Mouse (Mus musculus) midbrain, embryonic 13.5 days (tissue): ENCODE measurements around the gene Khdrbs2. TPM values are rescaled to one million over a fixed set of nuclear protein-coding genes. Genes with fewer than 3 reads are reported as not detected.
A peak's percentile ranks its signal among the peaks of the same experiment; 100 is the strongest.

Source experiments
- ATAC-seq: fragments of 200-750 bp; cut with Nextera tagmentation; 2 replicates; pipeline ENCODE4 v1.8.0; 2017; ENCODE audit warnings: mild to moderate bottlenecking, moderate TSS enrichment, moderate library complexity
- H3K27ac ChIP-seq: fragments of 300-500 bp; sonication (generic); 2 replicates; pipeline ENCODE4 v1.5.1; 2015; ENCODE audit warnings: inconsistent platforms, mild to moderate bottlenecking, moderate library complexity
- H3K27me3 ChIP-seq: fragments of 300-500 bp; sonication (generic); 2 replicates; pipeline ENCODE4 v1.6.1; 2015; ENCODE audit warnings: mild to moderate bottlenecking, inconsistent platforms
- H3K36me3 ChIP-seq: fragments of 300-500 bp; sonication (generic); 2 replicates; pipeline ENCODE4 v1.6.1; 2015; ENCODE audit warnings: mild to moderate bottlenecking, inconsistent platforms
- H3K4me1 ChIP-seq: fragments of 300-500 bp; sonication (generic); replicated peaks from 2 replicates; pipeline ENCODE4 v1.6.1; 2015; ENCODE audit warnings: inconsistent platforms
- H3K4me2 ChIP-seq: fragments of 300-500 bp; sonication (generic); replicated peaks from 2 replicates; pipeline ENCODE4 v1.6.1; 2015; ENCODE audit warnings: moderate library complexity, mild to moderate bottlenecking, inconsistent platforms
- H3K4me3 ChIP-seq: fragments of 300-500 bp; sonication (generic); replicated peaks from 2 replicates; pipeline ENCODE4 v1.5.1; 2015; ENCODE audit warnings: mild to moderate bottlenecking, inconsistent platforms
- H3K9ac ChIP-seq: fragments of 300-500 bp; sonication (generic); replicated peaks from 2 replicates; pipeline ENCODE4 v1.6.1; 2015; ENCODE audit warnings: mild to moderate bottlenecking, inconsistent platforms
- H3K9me3 ChIP-seq: fragments of 300-500 bp; sonication (generic); 2 replicates; pipeline ENCODE4 v1.6.1; 2016; ENCODE audit warnings: mild to moderate bottlenecking, inconsistent platforms
- WGBS: fragments of 180-500 bp; shearing (Covaris S2); methylation state at CpG from one replicate; pipeline ENCODE4 v1.1.7; 2015; 5-methylcytosine and 5-hydroxymethylcytosine counted together
- polyA plus RNA-seq: library from polyadenylated mRNA; unstranded; fragments of >200 nt; fragmentation: Nextera tagmentation; extraction: Ambion mirVana; gene quantifications from 2 replicates; pipeline ENCODE4 v1.2.1, GENCODE M21; 2015

Khdrbs2 gene
- polyA plus RNA-seq, 1 experiment from 2014 or later: 43.3 TPM

GRCm38 (mm10) chr1:32339108-32339507 is 166.6 kb downstream of the Khdrbs2 start:
- Histone ChIP-seq H3K4me2 (no peak overlapping the region), H3K9ac (no peak overlapping the region), H3K27me3 (no peaks in the 10 kb centered on the region), H3K4me1 (no peaks in the 10 kb centered on the region), H3K9me3 (no peaks in the 10 kb centered on the region), H3K27ac (no peak overlapping the region), H3K36me3 (no peaks in the 10 kb centered on the region), H3K4me3 (no peak overlapping the region)
- 86% methylated on average over 1 of the region's 1 CpGs for WGBS
- ATAC-seq: no peak

GRCm38 (mm10) chr1:32347538-32347937 is 175.0 kb downstream of the Khdrbs2 start:
- H3K36me3 ChIP-seq: no peaks in the 10 kb centered on the region
- H3K9me3 ChIP-seq: no peaks in the 10 kb centered on the region
- 83% methylated on average over 2 of the region's 2 CpGs for WGBS
- H3K9ac ChIP-seq: no peak overlapping the region
- ATAC-seq: no peak
- H3K4me2 ChIP-seq: no peak overlapping the region
- no peak overlapping the region for H3K27ac ChIP-seq
- no peak overlapping the region for H3K4me3 ChIP-seq
- H3K4me1 ChIP-seq: no peaks in the 10 kb centered on the region
- H3K27me3 ChIP-seq: no peaks in the 10 kb centered on the region

GRCm38 (mm10) chr1:32352076-32352475 is 179.6 kb downstream of the Khdrbs2 start:
- no peaks in the 10 kb centered on the region for H3K36me3 ChIP-seq
- ATAC-seq: no peak
- no peaks in the 10 kb centered on the region for H3K27me3 ChIP-seq
- no peaks in the 10 kb centered on the region for H3K4me1 ChIP-seq
- no peak overlapping the region for H3K27ac ChIP-seq
- no peak overlapping the region for H3K4me3 ChIP-seq
- no peak overlapping the region for H3K9ac ChIP-seq
- H3K4me2 ChIP-seq: no peak overlapping the region
- H3K9me3 ChIP-seq: no peaks in the 10 kb centered on the region
- 74% methylated on average over 1 of the region's 1 CpGs for WGBS

GRCm38 (mm10) chr1:32363539-32363938 is 191.0 kb downstream of the Khdrbs2 start:
- Histone ChIP-seq H3K4me1 (no peaks in the 10 kb centered on the region), H3K27me3 (no peaks in the 10 kb centered on the region), H3K4me2 (no peak overlapping the region), H3K4me3 (no peak overlapping the region), H3K36me3 (no peaks in the 10 kb centered on the region), H3K9ac (no peak overlapping the region), H3K9me3 (no peaks in the 10 kb centered on the region), H3K27ac (no peak overlapping the region)
- ATAC-seq: no peak
- WGBS: 77% methylated on average over 2 of the region's 2 CpGs

GRCm38 (mm10) chr1:32397553-32397952 is 225.0 kb downstream of the Khdrbs2 start:
- H3K9me3 ChIP-seq: no peaks in the 10 kb centered on the region
- H3K27me3 ChIP-seq: no peaks in the 10 kb centered on the region
- no peak overlapping the region for H3K4me3 ChIP-seq
- no peak overlapping the region for H3K27ac ChIP-seq
- H3K4me1 ChIP-seq: no peaks in the 10 kb centered on the region
- ATAC-seq: no peak
- H3K9ac ChIP-seq: no peak overlapping the region
- H3K4me2 ChIP-seq: no peak overlapping the region
- 82% methylated on average over 6 of the region's 6 CpGs for WGBS
- no peaks in the 10 kb centered on the region for H3K36me3 ChIP-seq

- 78% methylated on average over 2 of the region's 2 CpGs for WGBS
- Histone ChIP-seq H3K4me3 (no peak overlapping the region), H3K36me3 (no peaks in the 10 kb centered on the region), H3K4me1 (no peaks in the 10 kb centered on the region), H3K27ac (no peak overlapping the region), H3K9ac (no peak overlapping the region), H3K4me2 (no peak overlapping the region), H3K9me3 (no peaks in the 10 kb centered on the region), H3K27me3 (no peaks in the 10 kb centered on the region)
- ATAC-seq: no peak
Observed at GRCm38 (mm10) chr1:32407651-32408050, 235.1 kb downstream of the Khdrbs2 start.

- no peaks in the 10 kb centered on the region for H3K9me3 ChIP-seq
- ATAC-seq: no peak
- no peak overlapping the region for H3K27ac ChIP-seq
- no peak overlapping the region for H3K4me3 ChIP-seq
- 73% methylated on average over 1 of the region's 1 CpGs for WGBS
- no peak overlapping the region for H3K9ac ChIP-seq
- no peaks in the 10 kb centered on the region for H3K4me1 ChIP-seq
- no peak overlapping the region for H3K4me2 ChIP-seq
- H3K36me3 ChIP-seq: no peaks in the 10 kb centered on the region
- H3K27me3 ChIP-seq: no peaks in the 10 kb centered on the region
Observed at GRCm38 (mm10) chr1:32428410-32428809, 255.9 kb downstream of the Khdrbs2 start.

- H3K4me2 ChIP-seq: no peak overlapping the region
- no peaks in the 10 kb centered on the region for H3K9me3 ChIP-seq
- no peak for ATAC-seq
- H3K4me1 ChIP-seq: no peaks in the 10 kb centered on the region
- no peak overlapping the region for H3K4me3 ChIP-seq
- H3K36me3 ChIP-seq: no peaks in the 10 kb centered on the region
- H3K9ac ChIP-seq: no peak overlapping the region
- WGBS: 75% methylated on average over 1 of the region's 1 CpGs
- no peak overlapping the region for H3K27ac ChIP-seq
- no peaks in the 10 kb centered on the region for H3K27me3 ChIP-seq
Observed at GRCm38 (mm10) chr1:32429493-32429892, 257.0 kb downstream of the Khdrbs2 start.

- no peak for ATAC-seq
- H3K4me1 ChIP-seq: no peaks in the 10 kb centered on the region
- 91% methylated on average over 3 of the region's 3 CpGs for WGBS
Observed at GRCm38 (mm10) chr1:32430516-32430915, 258.0 kb downstream of the Khdrbs2 start.

GRCm38 (mm10) chr1:32433118-32433517 is 260.6 kb downstream of the Khdrbs2 start:
- Histone ChIP-seq H3K36me3 (no peaks in the 10 kb centered on the region), H3K27ac (no peak overlapping the region), H3K27me3 (no peaks in the 10 kb centered on the region), H3K9ac (no peak overlapping the region), H3K4me3 (no peak overlapping the region), H3K4me2 (no peak overlapping the region), H3K9me3 (no peaks in the 10 kb centered on the region), H3K4me1 (no peaks in the 10 kb centered on the region)
- ATAC-seq: no peak
- 90% methylated on average over 2 of the region's 2 CpGs for WGBS

More at GRCm38 (mm10) chr1:32430516-32430915, 258.0 kb downstream of the Khdrbs2 start:
- Histone ChIP-seq H3K9me3 (no peaks in the 10 kb centered on the region), H3K27me3 (no peaks in the 10 kb centered on the region), H3K9ac (no peak overlapping the region), H3K27ac (no peak overlapping the region), H3K4me2 (no peak overlapping the region), H3K4me3 (no peak overlapping the region), H3K36me3 (no peaks in the 10 kb centered on the region)

GRCm38 (mm10) chr1:32443927-32444326 is 271.4 kb downstream of the Khdrbs2 start:
- Histone ChIP-seq H3K4me3 (no peak overlapping the region), H3K27me3 (no peaks in the 10 kb centered on the region), H3K9ac (no peak overlapping the region), H3K4me2 (no peak overlapping the region), H3K4me1 (no peaks in the 10 kb centered on the region), H3K9me3 (no peaks in the 10 kb centered on the region), H3K27ac (no peak overlapping the region), H3K36me3 (no peaks in the 10 kb centered on the region)
- ATAC-seq: no peak
- WGBS: 90% methylated on average over 5 of the region's 5 CpGs

GRCm38 (mm10) chr1:32463103-32463516 is 290.6 kb downstream of the Khdrbs2 start:
- no peak overlapping the region for H3K9ac ChIP-seq
- H3K27ac ChIP-seq: no peak overlapping the region
- no peak for ATAC-seq
- H3K27me3 ChIP-seq: no peaks in the 10 kb centered on the region
- no peaks in the 10 kb centered on the region for H3K9me3 ChIP-seq
- H3K4me3 ChIP-seq: no peak overlapping the region
- H3K4me2 ChIP-seq: no peak overlapping the region
- H3K4me1 ChIP-seq: no peaks in the 10 kb centered on the region
- 83% methylated on average over 6 of the region's 6 CpGs for WGBS
- no peaks in the 10 kb centered on the region for H3K36me3 ChIP-seq

GRCm38 (mm10) chr1:32471022-32471421 is 298.5 kb downstream of the Khdrbs2 start:
- Histone ChIP-seq H3K4me2 (no peak overlapping the region), H3K9me3 (no peaks in the 10 kb centered on the region), H3K4me3 (no peak overlapping the region), H3K4me1 (0 out of 2 replicates have a peak, but pooled peaks cover 7% of the 10 kb centered on the region), H3K27ac (no peak overlapping the region), H3K27me3 (no peaks in the 10 kb centered on the region), H3K9ac (no peak overlapping the region), H3K36me3 (no peaks in the 10 kb centered on the region)
- 63% methylated on average over 2 of the region's 2 CpGs for WGBS
- 0 out of 2 replicates have a peak, but pooled peaks have one; percentile 37 for ATAC-seq
